Mouse (Mus musculus) fibroblast of lung, adult 2 months (primary cell): Measurements from ENCODE around the gene Gm20388.
"Not testable (repeated sequence)": the region's sequence is repeated elsewhere in the genome, so short reads cannot be mapped to it uniquely, and the experiment has no call there.

Source experiments
- DNase-seq: peaks from one replicate; pipeline ENCODE4 v3.0.0-alpha.2; 2011; ENCODE audit warnings: low read depth

Gm20388 gene

GRCm38 (mm10) chr8:123958130-123958529 lies 4047.5 kb downstream of the Gm20388 start:
- DNase-seq = no peak

DNA sequence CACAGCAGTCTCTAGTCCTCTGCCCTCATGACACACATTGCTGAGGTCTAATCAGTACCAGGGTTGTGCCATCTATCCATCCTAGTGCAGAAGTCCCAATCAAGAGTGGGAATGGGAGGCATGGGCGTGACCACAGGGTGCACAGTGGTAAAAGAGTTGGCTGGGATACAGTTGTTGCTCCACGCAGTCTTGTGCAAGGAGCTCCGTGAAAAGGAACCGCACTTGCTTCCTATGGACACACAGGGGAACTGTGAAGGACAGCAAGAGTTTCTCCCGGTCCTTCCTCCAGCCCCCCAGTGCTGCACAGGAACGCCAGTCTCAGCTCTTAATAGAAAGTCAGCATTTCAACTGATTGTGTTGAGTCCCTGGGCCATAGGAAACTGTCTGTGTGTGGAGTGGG lies 4048.8 kb downstream of the Gm20388 start:
- DNase-seq = no peak

- DNase-seq = no peak
These were observed 4049.4 kb downstream of the Gm20388 start for GRCm38 (mm10) chr8:123960056-123960455.

DNA sequence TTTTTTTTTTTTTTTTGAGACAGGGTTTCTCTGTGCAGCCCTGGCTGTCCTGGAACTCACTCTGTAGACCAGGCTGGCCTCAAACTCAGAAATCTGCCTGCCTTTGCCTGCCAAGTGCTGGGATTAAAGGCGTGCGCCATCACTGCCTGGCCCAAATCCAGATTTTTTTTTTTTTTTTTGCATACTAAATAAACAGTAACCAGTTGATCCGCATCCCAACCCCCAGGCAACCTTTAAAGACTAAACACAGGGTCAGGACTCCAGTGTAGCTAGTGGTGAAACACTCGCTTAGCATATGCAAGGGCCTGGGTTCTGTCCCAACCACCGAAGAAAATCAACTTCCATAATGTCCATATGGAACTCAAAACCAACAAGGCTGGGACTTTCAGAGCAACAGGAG lies 4049.9 kb downstream of the Gm20388 start:
- not testable (repeated sequence) for DNase-seq

DNA sequence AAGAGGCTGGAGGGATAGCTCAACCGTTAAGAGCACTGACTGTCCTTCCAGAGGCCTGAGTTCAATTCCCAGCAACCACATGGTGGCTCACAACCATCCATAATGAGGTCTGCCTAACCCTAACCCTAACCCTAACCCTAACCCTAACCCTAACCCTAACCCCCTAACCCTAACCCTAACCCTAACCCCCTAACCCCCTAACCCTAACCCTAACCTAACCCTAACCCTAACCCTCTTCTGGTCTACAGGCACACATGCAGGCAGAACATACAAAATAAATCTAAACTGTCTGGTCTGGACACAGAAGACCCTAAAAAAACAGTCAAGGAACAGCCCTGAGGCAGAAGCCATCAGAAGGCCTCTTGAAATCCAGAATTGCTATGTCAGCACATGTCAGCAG lies 4050.7 kb downstream of the Gm20388 start:
- no peak for DNase-seq

GRCm38 (mm10) chr8:123966896-123967295 lies 4056.3 kb downstream of the Gm20388 start:
- no peak for DNase-seq

DNA sequence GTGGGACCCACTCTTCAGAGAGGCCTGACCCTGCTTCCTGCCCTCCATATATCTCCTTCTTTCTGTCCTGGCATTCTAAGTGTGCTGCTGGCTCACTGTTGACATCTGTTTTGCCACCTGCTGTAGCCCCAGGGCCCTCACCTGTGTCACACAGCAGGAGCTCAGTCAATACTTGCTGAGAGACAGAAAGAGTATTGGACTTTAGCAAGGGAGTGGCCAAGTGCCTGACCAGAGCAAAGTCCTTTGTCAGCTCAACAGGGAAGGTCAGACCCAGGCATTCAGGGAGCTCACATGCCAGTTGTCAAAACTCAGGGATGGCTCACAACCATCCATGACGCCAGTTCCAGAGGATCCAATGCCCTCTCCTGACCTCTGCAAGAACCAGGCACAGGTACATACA lies 4062.9 kb downstream of the Gm20388 start:
- no peak for DNase-seq

GRCm38 (mm10) chr8:123977499-123977898 lies 4066.9 kb downstream of the Gm20388 start:
- DNase-seq = no peak

GRCm38 (mm10) chr8:123978166-123978838 lies 4067.7 kb downstream of the Gm20388 start:
- no peak for DNase-seq

GRCm38 (mm10) chr8:123978926-123979325 lies 4068.3 kb downstream of the Gm20388 start:
- no peak for DNase-seq

DNA sequence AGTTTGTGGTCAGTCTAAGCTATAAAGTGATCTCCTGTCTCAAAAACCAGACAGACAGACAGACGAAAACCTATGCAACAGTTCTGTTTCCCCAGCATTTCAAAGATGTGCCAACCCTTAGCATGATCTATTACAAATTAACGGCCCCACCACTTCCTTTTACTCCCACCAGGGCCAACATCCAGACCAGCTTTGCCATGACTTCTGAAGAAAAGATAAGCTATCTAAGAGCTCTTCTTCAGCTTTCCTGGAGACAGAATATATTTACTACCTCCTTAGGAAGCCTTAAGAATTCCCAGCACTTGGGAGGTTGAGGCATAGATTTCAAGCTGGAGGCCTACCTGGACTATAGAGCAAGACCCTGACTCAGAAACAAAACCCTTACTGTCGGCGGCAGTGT lies 4069.6 kb downstream of the Gm20388 start:
- no peak for DNase-seq

DNA sequence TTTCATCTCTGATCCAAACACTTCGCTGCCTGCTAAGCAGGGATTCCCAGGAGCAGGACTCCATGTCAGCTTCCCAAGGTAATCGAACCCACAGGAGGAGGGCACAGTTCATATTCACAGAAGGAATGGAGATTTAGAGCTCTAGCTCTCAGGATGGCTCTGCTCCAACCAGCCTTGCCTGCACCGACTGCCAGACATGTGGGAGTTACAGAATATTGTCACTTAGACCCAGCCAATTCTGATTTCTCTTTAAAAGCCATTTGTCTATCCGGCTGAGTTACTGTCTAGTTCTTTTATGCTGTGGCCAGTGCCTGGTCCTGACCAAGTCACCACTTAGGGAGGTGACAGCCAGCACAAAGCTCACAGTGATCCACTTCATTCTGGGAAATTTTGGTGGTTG lies 4071.0 kb downstream of the Gm20388 start:
- DNase-seq = no peak

DNA sequence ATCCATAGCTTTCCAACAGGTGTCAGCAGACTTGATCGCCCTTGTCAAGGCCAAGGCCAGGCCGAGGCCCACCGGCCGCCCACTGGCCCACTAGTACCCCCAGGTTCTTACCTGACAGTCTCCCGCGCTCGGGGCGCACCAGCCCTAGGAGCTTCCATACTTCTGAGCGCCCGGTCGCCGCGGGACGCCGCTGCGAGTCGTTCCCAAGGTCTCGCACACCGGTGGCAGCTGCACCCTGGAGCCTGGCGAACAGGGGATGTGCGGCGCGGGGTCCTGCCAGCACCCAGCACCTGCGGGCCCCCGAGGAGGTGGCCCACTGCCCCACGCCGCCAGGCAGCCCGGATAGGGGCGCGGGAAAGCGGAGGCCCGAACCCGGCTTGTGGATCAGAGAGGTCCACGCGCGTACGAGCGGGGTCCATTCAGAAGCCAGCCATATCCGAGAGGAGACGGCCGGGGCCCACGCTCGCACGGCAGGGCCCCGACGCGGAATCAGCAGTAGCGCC lies 4071.7 kb downstream of the Gm20388 start:
- no peak for DNase-seq

GRCm38 (mm10) chr8:123982826-123983400 lies 4072.3 kb downstream of the Gm20388 start, which contains the start of gene Abcb10:
Gene Abcb10 (minus strand): TSS chr8:123983122.
- peak; percentile 74 for DNase-seq

GRCm38 (mm10) chr8:123988605-123989038 lies 4078.0 kb downstream of the Gm20388 start:
- DNase-seq = no peak

DNA sequence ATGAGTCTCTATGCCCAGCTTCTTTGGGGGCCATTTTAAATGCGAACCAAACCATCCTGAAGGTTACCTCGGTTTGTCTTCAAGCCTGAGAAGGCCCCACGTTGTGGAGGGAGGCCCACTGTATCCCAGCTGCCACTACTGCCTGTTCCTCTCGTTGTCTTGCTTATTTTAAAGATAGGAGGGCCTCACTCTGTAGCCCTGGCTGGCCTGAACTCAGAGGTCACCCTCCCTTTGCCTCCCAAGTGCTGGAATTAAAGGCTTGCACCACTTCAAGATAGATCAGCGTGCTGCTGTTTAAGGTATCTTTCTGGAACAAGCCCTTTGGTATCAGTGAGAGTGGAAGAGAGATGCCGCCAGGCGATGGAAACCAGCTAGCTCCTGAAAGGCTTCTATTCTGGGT lies 4078.5 kb downstream of the Gm20388 start:
- no peak for DNase-seq

- DNase-seq = no peak
These were observed 4079.8 kb downstream of the Gm20388 start for GRCm38 (mm10) chr8:123990277-123991049.

DNA sequence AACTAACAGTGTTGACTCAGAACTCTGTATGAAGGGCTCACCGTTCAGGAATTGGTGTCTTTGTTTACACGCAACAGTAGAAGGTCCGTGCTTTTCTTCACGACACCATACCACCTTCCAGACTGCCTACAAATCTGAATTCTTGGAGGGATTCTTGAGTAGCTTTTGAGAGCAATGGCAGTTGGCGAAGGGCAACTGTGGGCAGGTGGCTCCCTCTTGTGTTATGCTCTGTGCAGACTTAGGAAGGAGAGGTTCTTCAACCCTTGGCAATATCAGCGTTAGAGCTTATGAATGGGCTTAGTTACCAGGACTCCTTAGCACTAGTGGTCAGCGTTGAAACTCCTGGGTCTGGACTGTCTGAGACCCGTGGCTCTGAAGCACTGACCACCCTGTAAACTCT lies 4081.9 kb downstream of the Gm20388 start:
- peak; percentile 35 for DNase-seq

DNA sequence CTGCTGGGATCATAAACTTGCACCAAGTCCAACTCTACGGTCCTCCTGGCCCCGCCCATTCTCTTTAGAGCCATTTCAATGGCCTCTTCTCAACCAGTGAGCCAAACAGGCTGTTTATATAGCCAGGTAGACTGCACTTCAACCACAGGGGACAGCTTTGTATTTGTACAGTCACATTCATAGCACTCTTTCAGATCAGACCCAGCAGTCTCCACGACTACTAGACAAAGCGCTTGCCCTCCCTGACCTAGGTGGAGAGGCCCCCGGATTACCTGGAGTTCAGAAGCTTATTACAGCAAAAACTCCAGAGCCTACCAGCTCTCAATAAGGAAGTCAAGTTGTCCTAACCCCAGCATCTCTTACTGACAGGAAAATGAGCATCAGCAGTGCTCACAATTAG lies 4083.0 kb downstream of the Gm20388 start:
- no peak for DNase-seq

DNA sequence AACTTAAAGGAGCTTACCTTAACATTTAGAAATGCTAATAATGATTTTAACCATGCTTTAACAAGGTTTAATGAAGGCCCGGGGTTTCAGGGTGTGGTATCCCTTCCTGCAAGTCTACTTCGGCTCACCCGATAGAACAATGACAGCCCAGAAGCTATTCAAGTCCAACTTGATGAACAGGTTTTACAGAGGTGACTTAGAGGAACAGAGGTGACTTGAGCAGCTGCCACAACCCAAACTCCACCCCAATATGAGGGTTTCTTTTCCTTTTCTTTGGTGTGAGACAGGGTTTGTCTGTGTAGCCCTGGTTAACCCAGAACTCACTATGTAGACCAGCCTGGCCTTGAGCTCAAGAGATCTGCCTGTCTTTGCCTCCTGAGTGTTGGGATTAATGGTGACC lies 4083.4 kb downstream of the Gm20388 start:
- DNase-seq = no peak

DNA sequence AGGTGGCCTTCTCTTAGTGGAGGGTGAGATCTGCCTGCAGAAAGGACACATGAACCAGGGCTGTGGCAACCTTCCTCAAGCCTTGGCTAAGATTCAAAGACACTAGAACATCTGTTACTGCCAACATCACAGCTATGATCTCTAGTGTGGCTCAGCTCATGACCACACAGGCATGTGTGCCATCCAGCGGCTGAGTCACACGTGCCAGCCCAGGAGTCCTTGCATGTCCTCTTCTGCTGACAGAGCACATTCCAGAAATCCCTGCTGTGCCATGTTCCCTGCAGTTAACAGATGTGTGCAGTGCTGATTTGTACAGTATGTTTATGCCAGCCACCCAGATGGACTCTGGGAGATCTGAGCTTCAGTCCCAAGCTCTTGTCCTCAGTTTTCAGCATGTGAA lies 4088.9 kb downstream of the Gm20388 start:
- DNase-seq = no peak

DNA sequence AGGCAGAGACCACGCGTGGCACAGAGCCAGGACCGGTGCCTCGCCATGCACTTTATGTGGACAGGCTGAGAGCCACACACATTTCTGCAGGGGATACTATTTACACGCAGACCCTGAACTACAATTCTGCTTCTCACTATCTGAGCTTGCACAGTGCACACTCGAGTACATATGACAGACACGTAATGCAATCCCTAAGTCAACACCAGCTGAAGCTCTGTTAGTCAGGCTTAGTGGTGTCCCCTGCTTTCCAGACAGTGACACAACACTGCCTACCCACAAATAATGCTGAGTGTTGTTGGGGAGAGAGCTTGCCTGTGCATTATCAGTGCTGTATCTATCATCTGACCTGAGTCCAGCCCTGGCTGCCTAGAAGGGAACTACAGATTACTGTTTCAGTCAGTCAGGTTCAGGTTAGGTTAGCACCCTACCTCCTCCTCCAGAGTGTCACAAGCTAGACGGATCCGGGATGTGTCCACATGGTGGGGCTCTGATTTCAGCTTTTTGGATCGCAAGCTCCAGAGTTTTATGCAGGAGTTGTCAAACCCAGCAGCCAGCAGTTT lies 4092.0 kb downstream of the Gm20388 start:
- DNase-seq = no peak

DNA sequence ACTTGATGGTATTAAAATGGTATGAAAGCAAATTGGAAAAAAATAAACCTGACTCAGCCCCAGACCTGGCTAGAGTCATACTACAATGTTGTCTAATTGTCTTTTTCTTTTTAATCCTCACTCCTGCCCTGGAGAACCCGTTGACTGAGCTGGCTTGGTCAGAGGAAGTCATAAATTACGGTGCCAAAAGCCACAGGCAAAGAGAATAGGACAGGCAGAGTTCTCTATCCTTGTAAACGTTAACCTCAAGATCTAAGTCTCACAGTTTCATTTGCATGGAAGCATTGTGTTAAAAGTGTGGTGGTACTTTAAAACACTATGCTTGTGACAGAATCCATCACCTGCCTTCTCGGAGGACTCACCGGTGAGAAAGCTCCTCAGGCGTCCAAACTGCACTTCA lies 4097.2 kb downstream of the Gm20388 start:
- DNase-seq = no peak
